Mouse (Mus musculus) layer of hippocampus, adult 9-11 months (tissue): ENCODE results near the gene Gm3147.
"Not testable (repeated sequence)": the region's sequence is repeated elsewhere in the genome, so short reads cannot be mapped to it uniquely, and the experiment has no call there.

ENCODE experiments used
- DNase-seq: peaks from one replicate; pipeline ENCODE4 v3.0.0; 2022

The Gm3147 gene

GRCm38 (mm10) chr5:94616242-94616641 lies at the start of gene Gm3147:
Gene Gm3147 (minus strand): TSS chr5:94616342.
- not testable (repeated sequence) for DNase-seq

- not testable (repeated sequence) for DNase-seq
These were observed 31.9 kb upstream of the Gm3147 start, which contains the start of gene Gm6205 for GRCm38 (mm10) chr5:94648082-94648481. Gene Gm6205 (plus strand): TSS chr5:94648382.

- DNase-seq, result not testable (repeated sequence)
These were observed 7.5 kb upstream of the Gm3147 start, which contains the start of gene Gm6509 for GRCm38 (mm10) chr5:94623679-94624078. Gene Gm6509 (plus strand): TSS chr5:94623979.
